Mouse (Mus musculus): Measurements from ENCODE around the gene Serpina9.
A peak's percentile ranks its signal among the peaks of the same experiment; 100 is the strongest.
"Not testable (repeated sequence)": the region's sequence is repeated elsewhere in the genome, so short reads cannot be mapped to it uniquely, and the experiment has no call there.

The Serpina9 gene

GRCm38 (mm10) chr12:103989514-103989767 is 24.1 kb downstream of the Serpina9 start:
- no peak for DNase-seq (ENCODE audit: extremely low spot score)

- DNase-seq (ENCODE audit: extremely low spot score), result no peak
Measured at GRCm38 (mm10) chr12:103988754-103989513, 24.6 kb downstream of the Serpina9 start.

DNA sequence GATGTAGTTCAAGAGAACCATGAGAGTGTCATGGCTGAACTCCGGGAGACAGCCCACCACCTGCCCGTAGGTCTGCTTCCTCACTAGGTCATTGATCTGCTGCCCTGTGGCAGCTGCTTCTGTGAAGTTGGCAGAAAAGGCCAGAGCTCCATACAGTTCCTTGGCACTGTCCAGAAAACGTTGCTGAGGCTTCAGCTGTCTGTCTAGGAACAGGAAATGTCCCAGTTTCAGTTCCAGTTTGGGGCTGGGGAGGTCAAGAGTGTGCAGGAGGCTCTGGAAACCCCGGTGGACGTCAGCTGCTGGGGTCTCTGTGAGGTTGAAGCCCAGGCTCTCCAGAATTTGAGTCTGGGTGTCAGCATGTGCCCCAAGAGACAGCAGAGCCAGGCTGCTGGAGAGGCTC is 27.7 kb downstream of the Serpina9 start:
- DNase-seq (ENCODE audit: extremely low spot score), result no peak

DNA sequence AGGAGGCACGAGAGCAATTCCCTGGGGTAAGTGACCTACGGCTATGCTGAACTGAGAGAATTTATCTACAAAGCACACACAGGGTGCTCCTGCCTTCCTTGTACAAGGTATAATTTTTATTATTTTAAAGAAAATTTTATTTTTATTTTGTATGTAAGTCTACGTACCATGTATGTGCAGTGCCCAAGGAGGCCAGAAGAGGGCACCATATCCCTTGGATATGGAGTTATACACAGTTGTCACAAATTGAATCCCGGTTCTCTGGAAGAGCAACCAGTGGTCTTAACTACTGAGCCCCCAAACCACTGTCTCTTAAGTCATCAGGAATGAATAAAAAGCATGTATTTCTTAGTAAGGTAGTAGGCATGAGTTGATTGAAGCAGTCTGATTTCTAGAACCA is 28.6 kb downstream of the Serpina9 start:
- DNase-seq (ENCODE audit: extremely low spot score), result peak; percentile 36

- DNase-seq (ENCODE audit: extremely low spot score), result no peak
Measured at GRCm38 (mm10) chr12:103981646-103982360, 31.8 kb downstream of the Serpina9 start.

DNA sequence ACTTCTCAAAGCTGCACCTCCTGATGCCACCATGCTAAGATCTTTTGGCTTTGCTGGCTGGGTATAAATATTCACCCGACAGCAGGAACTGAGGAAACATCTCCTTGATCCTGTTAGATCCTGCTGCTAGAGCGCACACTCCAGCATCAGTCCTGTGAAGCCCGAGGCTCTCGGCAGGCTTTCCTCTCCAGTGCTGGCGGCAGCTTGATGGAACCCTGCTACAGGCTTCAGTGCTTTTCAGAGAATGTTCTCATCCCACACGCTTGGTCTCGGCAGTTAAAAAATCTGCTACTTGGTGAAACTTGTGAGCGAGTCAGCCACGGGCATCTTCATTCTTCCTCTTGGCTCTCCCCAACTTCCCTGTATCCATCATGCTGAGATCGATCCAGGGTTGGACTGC is 35.3 kb downstream of the Serpina9 start:
- no peak for DNase-seq (ENCODE audit: extremely low spot score)

GRCm38 (mm10) chr12:103977846-103978245 is 35.7 kb downstream of the Serpina9 start:
- DNase-seq (ENCODE audit: extremely low spot score), result peak; percentile 11

- no peak for DNase-seq (ENCODE audit: extremely low spot score)
Measured at GRCm38 (mm10) chr12:103977060-103977459, 36.5 kb downstream of the Serpina9 start.

- DNase-seq (ENCODE audit: extremely low spot score), result no peak
Measured at GRCm38 (mm10) chr12:103971080-103971479, 42.5 kb downstream of the Serpina9 start.

DNA sequence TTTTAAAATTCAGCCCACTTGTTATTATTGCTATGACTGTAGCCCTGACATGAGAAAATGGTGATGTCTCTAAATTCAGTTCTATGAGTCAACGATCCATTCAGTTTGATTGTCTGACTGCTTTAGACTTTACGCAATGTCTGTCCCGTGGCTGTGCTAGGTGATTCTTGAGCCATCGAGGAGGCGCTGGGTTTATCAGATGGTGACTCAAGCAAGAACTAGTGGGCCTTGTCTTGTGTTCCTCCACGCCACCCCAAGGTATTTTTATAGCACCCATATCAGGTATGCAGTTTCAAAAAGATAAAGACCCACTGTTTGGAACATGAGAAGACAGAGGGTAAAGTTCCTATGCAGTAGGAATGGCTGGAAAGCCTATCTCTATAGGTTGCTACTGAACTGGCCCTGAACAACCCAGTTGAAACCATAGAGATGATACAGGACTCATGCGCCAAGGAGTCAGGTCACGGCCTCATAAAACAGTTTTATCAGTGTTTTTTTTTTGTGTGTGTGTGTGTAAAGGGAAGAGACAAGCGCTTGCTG is 43.9 kb downstream of the Serpina9 start:
- DNase-seq (ENCODE audit: extremely low spot score), result no peak

DNA sequence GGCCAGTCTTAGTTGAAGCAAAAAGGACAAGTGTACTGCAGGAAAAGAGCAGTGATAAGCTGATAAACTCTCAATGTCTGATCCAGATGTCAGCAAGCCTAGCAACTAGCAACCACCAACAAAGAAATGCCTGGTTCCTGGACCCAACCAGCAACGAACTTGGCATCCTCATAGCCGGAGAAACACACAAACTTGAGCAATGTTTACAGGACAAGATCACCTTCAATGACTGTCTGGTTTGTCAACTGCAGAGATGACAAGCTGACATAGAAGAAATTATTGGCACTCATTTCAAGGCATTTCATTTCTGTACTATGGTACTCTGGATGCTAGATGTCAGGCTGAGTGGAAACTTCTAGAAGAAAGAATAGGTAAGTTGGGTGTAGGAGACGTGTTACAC is 46.8 kb downstream of the Serpina9 start:
- no peak for DNase-seq (ENCODE audit: extremely low spot score)

- no peak for DNase-seq (ENCODE audit: extremely low spot score)
Measured at GRCm38 (mm10) chr12:103963288-103963687, 50.3 kb downstream of the Serpina9 start.

DNA sequence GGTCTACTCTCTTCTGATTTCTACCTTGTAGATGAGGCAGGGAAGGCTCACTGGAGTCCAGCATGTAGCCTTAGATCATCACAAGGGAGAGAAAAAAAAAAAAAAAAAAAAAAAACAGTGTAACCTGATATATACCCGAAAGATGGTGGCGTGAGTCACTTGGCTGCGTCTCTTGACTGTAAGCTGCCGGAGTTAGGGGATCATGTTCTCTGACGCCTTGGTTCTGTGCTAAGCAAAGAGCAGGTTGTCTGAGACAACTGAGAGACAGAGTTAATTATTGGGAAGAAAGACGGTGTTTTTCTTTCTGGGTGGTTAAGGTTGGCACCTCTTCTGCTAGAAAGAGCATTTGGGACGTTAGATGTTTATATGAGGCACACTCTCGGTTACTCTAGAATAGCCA is 50.7 kb downstream of the Serpina9 start:
- DNase-seq (ENCODE audit: extremely low spot score), result no peak

- no peak for DNase-seq (ENCODE audit: extremely low spot score)
Measured at GRCm38 (mm10) chr12:103962337-103962736, 51.2 kb downstream of the Serpina9 start.

- DNase-seq (ENCODE audit: extremely low spot score), result no peak
Measured at GRCm38 (mm10) chr12:103961716-103962115, 51.8 kb downstream of the Serpina9 start.

DNA sequence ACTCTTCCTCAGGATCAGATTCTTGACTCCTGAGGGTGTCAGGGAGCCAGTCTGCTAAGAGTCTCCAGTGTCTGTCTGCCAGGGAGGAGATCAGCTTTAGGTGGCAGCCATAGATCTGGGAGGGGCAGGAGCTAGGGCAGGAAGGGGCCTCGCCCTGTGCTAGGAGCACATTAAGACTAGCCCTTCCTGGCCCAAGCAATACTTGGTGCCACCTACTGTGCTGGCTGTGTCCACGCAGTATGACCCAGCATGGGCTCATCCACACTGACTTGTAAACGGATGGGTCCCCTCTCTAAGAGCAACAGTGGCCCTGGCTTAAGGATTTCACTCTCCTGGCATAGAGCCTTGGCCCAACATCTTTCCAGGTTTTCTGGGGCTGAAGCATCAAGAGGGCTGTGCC is 54.8 kb downstream of the Serpina9 start, which contains the start of gene Serpina1e:
Gene Serpina1e, minus strand, starts transcription at position 178 of the 400 bp plus-strand sequence.
- DNase-seq (ENCODE audit: extremely low spot score), result no peak

DNA sequence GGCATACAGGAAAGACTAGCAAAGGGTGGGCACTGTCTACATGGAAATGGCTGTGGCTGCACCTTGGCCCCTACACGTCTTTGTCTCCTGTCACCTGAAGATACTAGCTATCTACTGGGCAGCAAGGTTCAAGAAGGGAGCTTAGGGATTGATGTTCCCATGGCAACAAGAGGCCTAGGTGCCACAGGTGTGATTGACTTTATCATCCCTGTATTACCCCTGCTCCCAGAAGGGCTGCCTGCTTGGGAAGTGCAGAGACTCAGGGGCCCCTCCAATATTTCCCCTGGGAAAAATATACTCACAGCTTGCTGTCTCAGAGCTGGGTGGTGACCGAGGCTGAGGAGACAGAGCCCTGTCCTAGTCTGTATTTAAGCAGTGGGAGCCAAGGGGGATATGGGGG is 57.0 kb downstream of the Serpina9 start:
- not testable (repeated sequence) for DNase-seq (ENCODE audit: extremely low spot score)

DNA sequence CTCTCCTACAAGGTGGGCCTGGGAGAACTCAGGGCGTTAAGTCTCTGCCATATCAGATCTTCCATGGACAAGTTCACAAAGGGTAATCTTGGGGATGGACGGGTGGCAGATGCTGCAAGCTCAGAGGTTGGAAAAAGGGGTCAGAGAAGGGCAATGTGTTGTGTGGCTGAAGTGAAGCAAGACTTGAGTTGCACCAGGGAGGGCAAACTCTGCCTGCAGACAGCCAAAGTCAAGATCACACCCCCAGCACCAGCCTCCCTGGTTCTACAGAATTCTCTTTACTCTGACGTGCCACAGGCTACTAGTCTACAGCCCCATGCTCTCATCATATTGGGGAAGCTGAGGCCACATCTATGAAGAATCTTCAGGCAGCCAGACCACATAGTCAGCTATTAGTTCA is 60.6 kb downstream of the Serpina9 start:
- not testable (repeated sequence) for DNase-seq (ENCODE audit: extremely low spot score)

GRCm38 (mm10) chr12:103946243-103946642 is 67.3 kb downstream of the Serpina9 start:
- no peak for DNase-seq (ENCODE audit: extremely low spot score)
